Mouse (Mus musculus): ENCODE results near the gene Pwp2.

GRCm38 (mm10) chr10:78162646-78163045 is 22.3 kb downstream of the Pwp2 start:
- no peak for TF ChIP-seq TAL1 (conservative IDR thresholded peaks at IDR 0.05; ENCODE audit: low read depth, low read length)
- TF ChIP-seq GATA1 (IDR thresholded peaks at IDR 0.05; ENCODE audit: borderline replicate concordance, low read length) = no peak
- TF ChIP-seq CTCF (IDR thresholded peaks at IDR 0.05; ENCODE audit: low read depth, low read length) = no peak
